Mouse (Mus musculus) adrenal gland, adult (tissue): Measurements from ENCODE around the gene Calhm5.

ENCODE experiments used
- DNase-seq, 2 experiments: peaks; one replicate each; pipeline ENCODE4 v3.0.0; 2022 to 2023; ENCODE audit warnings: low spot score in 1 of 2; ENCODE audit not compliant: inconsistent age in 2 of 2

Calhm5 gene

GRCm38 (mm10) chr10:34074522-34075200 lies 21.7 kb downstream of the Calhm5 start:
- no peak for DNase-seq

- no peak for DNase-seq
Measured at GRCm38 (mm10) chr10:34071650-34072049, 24.7 kb downstream of the Calhm5 start.

- DNase-seq = peak in 1 of 2 experiments; percentile 22
Measured at GRCm38 (mm10) chr10:34070999-34071492, 25.3 kb downstream of the Calhm5 start.

GRCm38 (mm10) chr10:34069606-34070005 lies 26.7 kb downstream of the Calhm5 start:
- DNase-seq = no peak

GRCm38 (mm10) chr10:34066591-34066990 lies 29.7 kb downstream of the Calhm5 start:
- DNase-seq = no peak

- no peak for DNase-seq
Measured at GRCm38 (mm10) chr10:34053987-34054386, 42.3 kb downstream of the Calhm5 start.

- DNase-seq = no peak
Measured at GRCm38 (mm10) chr10:34044210-34044609, 52.1 kb downstream of the Calhm5 start, which contains the start of gene Calhm4. Calhm4 (minus strand) TSS chr10:34044310.
